Mouse (Mus musculus): ENCODE data around the gene Pin1.
"Not testable (repeated sequence)": the region's sequence is repeated elsewhere in the genome, so short reads cannot be mapped to it uniquely, and the experiment has no call there.

Gene Pin1

GRCm38 (mm10) chr9:20657546-20657945, 5.7 kb downstream of the Pin1 start:
- in situ Hi-C loops (cut with MboI; ENCODE audit: low sequenced_read_pairs): no loop called here

GRCm38 (mm10) chr9:20662325-20662724, 10.4 kb downstream of the Pin1 start:
- in situ Hi-C loops (cut with MboI; ENCODE audit: low sequenced_read_pairs): no loop called here

DNA sequence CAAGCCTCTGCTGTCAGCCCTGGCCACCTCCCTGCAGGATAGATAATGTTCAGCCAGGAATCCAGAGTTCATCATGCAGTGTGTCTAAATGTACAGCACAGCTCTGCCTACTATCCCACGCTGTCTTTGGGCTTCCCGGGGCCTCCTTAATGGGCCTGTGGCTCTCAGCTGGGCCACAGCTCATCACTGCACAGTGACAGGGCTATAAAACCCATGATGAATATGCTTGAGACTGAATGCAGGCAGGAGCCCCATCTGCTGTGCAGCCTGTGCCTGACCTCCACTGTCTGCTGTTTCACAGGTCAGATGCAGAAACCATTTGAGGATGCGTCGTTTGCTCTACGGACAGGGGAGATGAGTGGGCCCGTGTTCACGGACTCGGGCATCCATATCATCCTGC, 11.0 kb downstream of the Pin1 start:
- in situ Hi-C loops (cut with MboI; ENCODE audit: low sequenced_read_pairs): no loop called here

- in situ Hi-C loops (cut with MboI; ENCODE audit: low sequenced_read_pairs): no loop called here
Observed at GRCm38 (mm10) chr9:20663956-20664355, 12.1 kb downstream of the Pin1 start.

DNA sequence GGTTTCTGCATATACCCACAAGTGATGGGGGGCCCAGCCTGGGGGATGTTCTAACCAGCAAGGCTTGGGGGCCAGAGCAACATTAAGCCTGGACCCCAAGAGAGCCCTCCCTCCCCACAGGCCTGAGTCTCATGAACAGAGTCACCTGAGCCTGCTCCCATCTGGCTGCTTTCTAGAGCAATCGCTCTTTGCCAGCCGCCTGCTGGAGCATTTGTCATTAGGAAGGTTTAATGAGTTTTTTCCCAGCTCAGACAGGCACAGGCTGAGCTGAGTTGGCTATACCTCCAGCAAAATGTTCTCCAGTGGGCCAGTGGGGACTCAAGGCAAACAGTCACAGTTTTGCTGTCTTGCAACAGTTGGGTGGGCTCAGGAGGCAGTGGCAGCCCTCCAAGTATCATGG, 12.5 kb downstream of the Pin1 start:
- in situ Hi-C loops (cut with MboI; ENCODE audit: low sequenced_read_pairs): no loop called here

- in situ Hi-C loops (cut with MboI; ENCODE audit: low sequenced_read_pairs): no loop called here
Observed at GRCm38 (mm10) chr9:20664982-20665637, 13.2 kb downstream of the Pin1 start.

GRCm38 (mm10) chr9:20665925-20666324, 14.0 kb downstream of the Pin1 start:
- in situ Hi-C loops (cut with MboI; ENCODE audit: low sequenced_read_pairs): no loop called here

GRCm38 (mm10) chr9:20666510-20667034, 14.7 kb downstream of the Pin1 start:
- in situ Hi-C loops (cut with MboI; ENCODE audit: low sequenced_read_pairs): no loop called here

- in situ Hi-C loops (cut with MboI; ENCODE audit: low sequenced_read_pairs): no loop called here
Observed at GRCm38 (mm10) chr9:20668065-20668464, 16.2 kb downstream of the Pin1 start.

DNA sequence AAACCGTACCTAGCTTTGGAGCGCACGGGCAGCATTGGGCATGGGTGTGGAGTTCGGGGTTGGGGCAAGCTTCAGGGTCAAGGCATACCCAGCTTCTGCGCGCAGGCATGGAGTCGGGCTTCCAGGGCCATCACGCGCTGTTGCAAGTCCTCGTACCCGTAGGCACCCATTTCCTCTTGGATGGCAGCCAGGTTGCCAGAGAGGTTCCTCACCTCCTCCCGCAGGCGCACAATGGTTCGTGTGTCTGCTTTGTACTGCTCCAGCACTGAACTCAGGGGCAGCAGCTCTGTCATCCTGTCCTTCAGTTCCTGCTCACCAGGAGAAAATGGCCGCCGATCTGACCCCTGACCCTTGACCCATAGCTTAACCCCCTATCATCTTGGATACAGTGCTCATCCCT, 20.2 kb downstream of the Pin1 start:
- in situ Hi-C loops (cut with MboI; ENCODE audit: low sequenced_read_pairs): no loop called here

GRCm38 (mm10) chr9:20677892-20678291, 26.0 kb downstream of the Pin1 start:
- in situ Hi-C loops (cut with MboI; ENCODE audit: low sequenced_read_pairs): no loop called here

- in situ Hi-C loops (cut with MboI; ENCODE audit: low sequenced_read_pairs): no loop called here
Observed at GRCm38 (mm10) chr9:20680378-20680958, 28.6 kb downstream of the Pin1 start.

DNA sequence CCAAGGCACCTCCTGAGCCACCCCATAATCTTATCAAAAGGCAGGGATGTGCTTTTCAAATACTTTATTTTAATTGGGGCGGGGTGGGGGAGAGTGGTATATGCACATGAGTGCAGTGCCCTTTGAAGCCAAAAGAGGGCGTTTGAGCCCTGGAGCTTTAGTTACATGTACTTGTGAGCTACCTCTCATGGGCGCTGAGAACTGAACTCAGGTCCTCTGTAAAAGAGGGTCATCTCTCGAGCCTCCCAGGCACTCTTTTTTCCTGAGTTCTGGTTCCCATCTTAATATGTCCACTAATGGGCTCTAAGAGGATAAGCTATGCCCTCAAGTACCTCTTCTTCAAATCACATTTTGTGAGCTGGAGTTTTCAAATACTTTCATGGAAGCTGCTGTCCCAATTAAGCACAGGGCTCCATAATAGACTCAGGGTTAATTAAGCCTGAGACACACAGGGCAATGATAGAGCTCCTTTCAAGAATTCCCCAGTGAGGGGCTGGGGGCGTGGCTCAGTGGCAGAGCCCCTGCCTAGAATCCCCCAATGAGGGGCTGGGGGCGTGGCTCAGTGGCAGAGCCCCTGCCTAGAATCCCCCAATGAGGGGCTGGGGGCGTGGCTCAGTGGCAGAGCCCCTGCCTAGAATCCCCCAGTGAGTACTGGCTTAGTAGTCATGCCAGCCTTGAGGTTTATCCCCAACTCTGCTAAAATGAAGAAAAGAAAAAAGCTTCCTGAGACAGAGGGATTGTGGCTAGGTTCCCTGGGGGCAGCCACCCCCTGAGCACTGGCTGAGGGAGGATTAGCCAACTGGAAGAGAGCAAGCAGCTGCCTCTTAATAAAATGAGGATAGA, 29.9 kb downstream of the Pin1 start:
- in situ Hi-C loops (cut with MboI; ENCODE audit: low sequenced_read_pairs): no loop called here

DNA sequence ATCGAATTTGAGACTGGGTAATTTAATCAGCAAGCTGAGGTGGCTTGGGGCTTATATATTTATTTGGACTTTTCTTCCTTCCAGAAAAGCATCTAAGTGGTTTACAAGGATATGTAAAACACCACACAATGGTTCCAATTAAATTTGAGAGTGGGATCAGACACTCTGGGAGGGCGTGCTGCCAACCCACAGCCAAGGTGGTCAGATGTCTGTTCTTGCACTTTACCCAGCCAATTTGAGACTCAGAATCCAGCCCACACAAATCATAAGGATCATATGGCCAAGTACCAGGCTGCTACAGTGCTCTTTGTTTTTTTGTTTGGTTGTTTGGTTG, 30.5 kb downstream of the Pin1 start:
- in situ Hi-C loops (cut with MboI; ENCODE audit: low sequenced_read_pairs): no loop called here

DNA sequence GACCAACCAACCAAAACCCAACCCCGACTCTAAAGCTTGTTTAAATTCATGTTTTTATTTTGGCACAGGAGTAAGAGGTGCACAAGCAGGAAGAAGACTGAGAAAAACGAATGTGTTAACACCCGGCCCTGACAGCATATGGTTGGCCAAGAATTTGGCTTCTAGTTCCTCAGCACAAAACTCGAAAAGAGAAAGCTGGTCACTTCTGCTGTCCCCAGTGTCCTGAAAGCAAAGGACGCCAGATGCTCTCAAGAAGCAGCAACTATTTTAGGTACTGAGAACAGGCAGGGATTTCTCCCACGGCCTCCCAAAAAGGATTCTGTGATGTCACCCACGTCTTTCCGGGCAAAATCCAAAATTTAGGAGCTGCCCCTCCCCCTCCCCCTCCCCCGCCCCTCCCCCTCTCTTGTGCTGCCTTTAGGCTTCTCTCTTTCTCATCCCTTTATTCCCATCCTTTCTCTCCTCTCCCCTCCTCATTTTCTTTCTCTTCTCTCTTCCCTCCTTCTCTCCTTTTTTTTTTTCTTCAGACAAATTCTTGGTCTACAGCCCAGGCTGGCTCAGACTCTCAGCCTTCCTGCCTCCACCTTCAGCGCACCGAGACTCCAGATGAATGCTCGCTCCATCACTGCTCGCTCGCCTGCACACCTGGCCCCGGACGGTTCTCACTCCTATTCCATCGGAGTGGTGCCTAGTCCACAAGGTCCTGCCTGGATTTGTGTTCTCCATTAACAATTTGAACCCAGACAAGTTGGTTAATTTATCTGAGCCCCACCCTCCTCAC, 33.4 kb downstream of the Pin1 start:
- in situ Hi-C loops (cut with MboI; ENCODE audit: low sequenced_read_pairs): no loop called here

- in situ Hi-C loops (cut with MboI; ENCODE audit: low sequenced_read_pairs): no loop called here
Observed at GRCm38 (mm10) chr9:20689403-20689802, 37.5 kb downstream of the Pin1 start.

GRCm38 (mm10) chr9:20689913-20690312, 38.0 kb downstream of the Pin1 start:
- in situ Hi-C loops (cut with MboI; ENCODE audit: low sequenced_read_pairs): no loop called here

DNA sequence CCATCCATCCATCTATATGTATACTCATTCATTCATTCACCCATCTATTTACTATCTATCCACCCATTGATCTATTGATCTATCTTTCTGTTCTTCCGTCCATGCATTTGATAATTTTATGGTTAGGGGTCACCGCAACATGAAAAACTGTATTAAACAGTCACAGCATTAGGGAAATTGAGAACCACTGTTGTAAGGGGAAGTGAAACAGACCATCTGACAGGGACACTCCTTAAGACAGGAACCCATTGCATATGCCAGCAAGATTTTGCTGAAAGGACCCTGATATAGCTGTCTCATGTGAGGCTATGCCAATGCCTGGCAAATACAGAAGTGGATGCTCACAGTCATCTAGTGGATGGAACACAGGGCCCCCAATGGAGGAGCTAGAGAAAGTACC, 38.6 kb downstream of the Pin1 start:
- in situ Hi-C loops (cut with MboI; ENCODE audit: low sequenced_read_pairs): not testable (repeated sequence)

DNA sequence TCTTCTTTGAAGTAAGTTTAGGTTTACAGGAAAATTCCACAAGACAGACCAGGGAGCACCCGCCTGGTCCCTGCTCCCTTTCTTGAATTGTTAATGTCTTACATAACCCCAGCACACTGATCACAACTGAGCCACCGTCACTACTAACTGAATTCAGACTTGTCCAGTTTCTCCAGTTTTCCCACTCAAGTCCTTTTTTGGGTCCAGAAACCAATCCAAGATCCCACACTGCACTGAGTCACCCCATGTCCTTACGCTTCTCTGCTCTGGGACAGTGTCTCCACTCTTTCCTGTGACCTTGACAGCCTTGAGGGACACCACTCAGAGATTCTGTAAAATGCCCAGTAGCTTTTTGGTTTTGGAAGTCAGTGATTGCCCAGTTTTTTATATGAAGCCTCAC, 41.0 kb downstream of the Pin1 start:
- in situ Hi-C loops (cut with MboI; ENCODE audit: low sequenced_read_pairs): no loop called here

DNA sequence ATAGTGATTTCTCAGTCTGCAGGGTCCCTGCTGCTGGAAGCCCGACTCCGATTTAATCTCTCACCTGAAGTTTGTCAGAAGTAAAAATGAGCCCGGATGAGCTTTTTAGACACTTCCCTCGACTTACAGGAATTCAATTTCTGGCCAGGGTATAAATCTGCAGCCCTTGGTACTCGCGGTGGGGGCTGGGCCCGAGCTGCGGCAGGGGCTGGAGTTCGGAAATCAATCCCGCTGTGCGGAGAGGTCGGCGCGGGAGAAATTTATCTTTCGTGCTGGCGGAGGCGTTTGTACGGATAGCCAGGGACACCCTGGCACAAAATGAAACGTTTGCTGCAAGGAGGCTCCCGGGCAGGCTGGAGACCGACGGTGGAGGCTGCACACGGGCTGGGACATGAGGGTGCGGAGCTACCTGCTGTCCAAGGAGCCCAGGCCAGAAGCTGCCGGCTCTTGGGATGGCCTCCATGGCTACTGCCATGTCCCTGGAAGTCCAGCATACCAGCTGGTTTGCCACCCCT, 42.9 kb downstream of the Pin1 start:
- in situ Hi-C loops (cut with MboI; ENCODE audit: low sequenced_read_pairs): no loop called here

DNA sequence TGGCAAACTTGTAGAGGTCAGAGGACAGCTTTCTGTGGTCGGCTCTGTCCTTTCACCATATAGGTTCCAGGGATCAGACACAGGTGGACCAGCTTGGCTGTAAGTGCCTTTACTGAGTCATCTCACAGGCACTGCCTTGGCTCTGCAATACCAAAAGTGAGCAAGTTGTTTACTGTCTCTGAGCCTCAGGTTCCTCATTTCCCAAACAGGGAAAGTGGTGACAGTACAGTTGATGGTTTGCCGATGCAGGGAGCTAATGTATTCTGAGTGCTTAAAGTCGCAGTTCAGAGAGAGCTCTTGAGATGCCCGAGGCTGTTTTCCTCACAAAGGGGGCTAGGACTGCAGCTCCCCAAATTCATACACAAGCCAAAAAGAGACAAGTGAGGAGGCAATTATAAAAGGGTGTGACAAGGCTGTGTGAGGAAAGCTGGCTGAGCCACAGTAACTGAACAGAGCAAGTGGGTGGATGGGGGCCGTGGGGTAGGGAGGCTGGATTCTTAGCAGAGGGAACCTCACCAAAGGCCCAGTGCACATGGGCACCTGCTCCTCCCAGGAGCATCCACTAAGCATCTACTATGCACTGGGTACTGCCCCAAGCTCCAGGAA, 44.3 kb downstream of the Pin1 start:
- in situ Hi-C loops (cut with MboI; ENCODE audit: low sequenced_read_pairs): no loop called here

All from CH12F3 (cell line).